Mouse (Mus musculus): ENCODE data around the gene Cbx2. TPM values are rescaled to one million over a fixed set of nuclear protein-coding genes. Genes with fewer than 3 reads are reported as not detected.

Cbx2 gene
- total RNA-seq, 2 experiments from 2014 or later = 2.8 to 3.5 TPM

- no peak for DNase-seq (ENCODE audit: extremely low spot score in 1 of 2, low spot score in 2 of 2)
- intact Hi-C loops (cut with DNase I) = loop anchor here (10.0 kb wide), 1 partner anchor 455 kb away; the partner anchor contains the start of gene Endov
Measured at GRCm38 (mm10) chr11:119039732-119040512, 17.2 kb downstream of the Cbx2 start.

DNA sequence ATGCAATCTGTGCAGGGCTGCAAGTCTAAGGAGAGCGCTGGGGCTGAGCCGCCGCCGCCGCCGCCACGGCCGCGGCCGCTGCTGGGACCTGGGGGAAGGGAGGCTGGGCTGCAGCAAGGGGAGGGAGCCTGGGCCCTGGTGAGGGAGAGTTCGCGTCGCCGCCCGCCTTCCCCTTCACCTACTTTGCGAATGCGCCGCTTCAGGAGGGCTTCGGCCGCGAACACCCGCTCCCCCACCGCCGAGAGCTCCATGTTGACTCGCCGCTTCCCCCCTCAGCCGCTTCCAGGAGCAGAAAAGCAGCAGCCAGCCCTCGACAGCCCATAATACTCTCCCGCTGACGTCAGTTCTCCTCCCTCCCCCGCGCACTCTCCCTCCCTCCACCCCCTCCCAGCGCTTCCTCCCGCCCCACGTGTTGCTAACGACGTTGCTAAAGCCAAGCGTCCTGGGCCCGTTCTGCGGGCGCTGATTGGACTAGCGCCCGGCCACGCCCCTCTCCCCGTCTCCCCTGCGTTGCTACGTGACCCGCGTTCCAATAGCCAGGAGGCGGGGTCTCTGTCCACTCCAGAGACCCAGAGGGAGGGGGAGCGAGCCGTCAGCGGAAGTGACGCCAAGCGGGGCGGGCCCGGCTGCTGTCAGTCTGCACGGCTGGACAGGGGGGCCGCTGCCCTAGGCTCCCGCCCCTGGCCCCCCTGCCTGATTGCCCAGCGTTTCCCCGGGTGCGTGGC is 18.0 kb downstream of the Cbx2 start, which contains the start of gene Cbx8:
Cbx8 (minus strand) TSS at position 370 of the 725 bp plus-strand sequence.
- intact Hi-C loops (cut with DNase I) = loop anchor here (10.0 kb wide), 1 partner anchor 454 kb away; the partner anchor contains the start of gene Endov

DNA sequence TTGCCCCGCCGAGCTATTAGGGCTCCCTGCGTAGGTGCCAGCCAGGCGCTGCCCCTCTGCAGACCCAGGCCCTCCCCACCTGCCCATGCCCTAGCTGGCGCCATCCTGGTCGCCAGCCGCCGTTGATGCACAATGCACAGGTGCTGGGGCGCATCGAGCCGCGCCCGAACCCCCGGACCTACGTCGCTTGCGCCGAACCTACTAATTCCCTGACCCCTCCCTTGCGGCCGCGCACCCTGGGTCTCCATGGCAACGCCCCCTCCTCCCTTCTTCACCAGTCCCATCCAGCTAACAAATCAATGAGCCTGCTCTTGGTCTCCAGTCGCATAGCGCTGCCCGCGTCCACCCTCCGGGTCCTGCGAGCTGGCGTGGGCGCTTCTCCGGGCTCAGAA is 18.6 kb downstream of the Cbx2 start:
- intact Hi-C loops (cut with DNase I) = loop anchor here (10.0 kb wide), 1 partner anchor 453 kb away; the partner anchor contains the start of gene Endov
- DNase-seq (ENCODE audit: extremely low spot score in 1 of 2, low spot score in 2 of 2) = peak in 1 of 2 experiments; percentile 84

More for the DNA sequence above, 18.0 kb downstream of the Cbx2 start, which contains the start of gene Cbx8:
- peak; percentile 100 for DNase-seq (ENCODE audit: extremely low spot score in 1 of 2, low spot score in 2 of 2)

DNA sequence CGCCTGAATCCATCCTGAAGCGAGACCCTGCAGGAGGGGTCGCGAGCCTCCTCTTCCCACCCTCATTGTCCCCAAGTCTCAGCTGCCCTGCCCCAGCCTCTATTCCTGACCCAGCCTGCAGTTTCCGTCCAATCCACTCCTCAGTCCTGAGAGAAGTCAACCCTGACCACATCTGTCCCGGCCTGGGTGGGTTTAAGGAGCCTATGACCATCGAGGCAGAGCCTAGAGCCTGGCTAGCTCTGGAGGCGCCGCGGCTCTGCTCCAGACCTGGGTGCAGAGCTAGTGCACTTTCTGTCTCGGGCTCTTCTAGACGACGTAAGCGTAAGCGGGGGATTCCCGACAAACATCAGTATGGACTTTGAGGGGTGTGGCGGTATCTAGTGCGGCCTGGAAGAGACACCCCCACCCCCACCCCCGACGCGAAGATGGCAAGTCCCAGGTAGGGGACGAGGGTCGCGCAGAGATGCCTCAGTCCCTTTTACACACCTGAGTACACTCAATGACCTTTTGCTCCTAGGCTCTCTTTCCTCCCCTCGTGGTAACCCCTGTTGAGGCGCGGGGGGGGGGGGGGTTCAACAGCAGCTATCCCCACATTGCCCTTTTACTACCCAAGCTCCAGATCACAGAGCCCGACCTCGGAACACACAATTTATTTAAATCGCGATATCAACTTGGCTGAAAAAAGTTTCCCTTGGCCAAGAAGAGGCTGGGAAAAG is 19.1 kb downstream of the Cbx2 start:
- DNase-seq (ENCODE audit: extremely low spot score in 1 of 2, low spot score in 2 of 2) = peak in 1 of 2 experiments; percentile 36
- intact Hi-C loops (cut with DNase I) = loop anchor here (10.0 kb wide), 1 partner anchor 453 kb away; the partner anchor contains the start of gene Endov

DNA sequence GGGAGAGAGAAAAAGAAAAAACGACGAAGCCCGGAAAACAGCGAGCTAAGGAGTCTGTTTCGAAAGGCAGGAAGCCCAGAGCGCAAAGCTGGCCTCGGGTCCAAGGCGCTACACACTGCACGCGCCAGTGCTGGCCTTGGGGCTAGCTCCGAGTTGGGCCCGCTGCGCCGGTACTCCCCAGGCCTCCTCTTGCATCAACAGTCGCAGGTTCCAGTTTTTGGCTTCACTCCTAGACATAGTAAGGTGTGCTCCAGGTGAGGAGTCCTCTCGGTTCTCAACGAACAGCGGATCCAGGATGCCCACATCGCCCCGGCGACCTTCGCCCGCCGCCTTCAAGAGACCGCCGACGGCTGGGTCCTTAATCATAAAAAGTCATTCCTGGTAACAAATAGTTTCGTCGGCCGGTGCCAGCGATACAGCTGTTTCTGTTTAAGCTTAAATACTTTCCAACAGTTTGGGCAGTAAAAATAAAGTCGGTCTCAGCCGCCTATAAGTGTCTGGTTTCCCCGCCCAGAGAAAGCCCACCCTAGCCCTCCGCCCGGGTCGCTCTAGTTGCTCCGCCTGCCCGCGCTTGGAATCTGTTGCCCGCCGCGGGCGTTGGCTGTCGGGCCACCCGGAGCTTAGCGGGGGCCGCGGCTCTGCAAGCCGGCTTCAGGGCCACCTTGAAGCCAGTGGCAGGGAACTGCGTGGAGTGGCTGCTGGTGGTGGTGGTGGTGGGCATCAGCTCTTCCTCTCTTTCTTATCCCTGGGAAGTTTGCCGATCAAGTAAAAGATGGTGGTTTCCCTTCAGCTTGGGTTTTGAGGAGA is 19.9 kb downstream of the Cbx2 start:
- intact Hi-C loops (cut with DNase I) = loop anchor here (10.0 kb wide), 1 partner anchor 452 kb away; the partner anchor contains the start of gene Endov
- peak in 1 of 2 experiments; percentile 31 for DNase-seq (ENCODE audit: extremely low spot score in 1 of 2, low spot score in 2 of 2)

- DNase-seq (ENCODE audit: extremely low spot score in 1 of 2, low spot score in 2 of 2) = no peak
- intact Hi-C loops (cut with DNase I) = loop anchor here (10.0 kb wide), 1 partner anchor 452 kb away; the partner anchor contains the start of gene Endov
Measured at GRCm38 (mm10) chr11:119043273-119043540, 20.4 kb downstream of the Cbx2 start.

DNA sequence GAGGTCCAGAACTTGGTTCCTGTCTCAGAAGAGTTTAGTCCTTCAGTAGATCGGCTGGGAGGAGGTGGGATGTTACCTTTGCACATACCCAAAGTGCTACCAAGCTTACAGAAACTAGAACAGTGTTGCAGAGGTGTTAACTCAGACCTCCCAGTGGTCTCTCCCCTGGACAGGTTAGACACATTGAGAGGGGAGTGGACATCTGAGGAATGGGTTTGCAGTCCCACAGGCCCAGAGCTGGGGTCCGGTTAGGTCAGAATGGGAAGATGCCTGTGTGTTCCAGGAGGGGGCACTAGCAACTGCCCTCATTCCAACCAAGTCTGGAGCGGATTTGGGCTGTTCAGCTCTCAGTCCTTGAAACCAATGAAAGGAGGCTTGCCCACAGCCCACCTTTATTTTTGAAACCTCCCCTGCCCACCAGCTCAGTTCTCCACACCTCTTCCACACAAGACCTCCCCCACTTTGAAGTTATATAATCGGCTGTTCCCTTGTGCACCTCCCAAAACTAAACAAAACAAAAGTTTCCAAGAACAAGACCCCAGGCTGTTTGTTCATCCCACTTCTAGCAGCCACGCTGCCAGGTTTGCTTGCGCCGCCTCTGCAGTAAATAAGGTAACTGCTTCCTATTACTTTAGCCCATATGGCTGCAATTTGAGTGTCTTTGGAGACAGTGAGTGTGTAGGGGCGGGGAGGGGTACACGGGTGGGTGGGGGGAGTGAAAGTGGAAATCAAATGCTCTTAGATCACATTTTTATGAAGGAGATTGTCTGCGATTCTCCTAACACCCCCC is 21.2 kb downstream of the Cbx2 start:
- intact Hi-C loops (cut with DNase I) = loop anchor here (10.0 kb wide), 1 partner anchor 451 kb away; the partner anchor contains the start of gene Endov
- DNase-seq (ENCODE audit: extremely low spot score in 1 of 2, low spot score in 2 of 2) = no peak

- DNase-seq (ENCODE audit: extremely low spot score in 1 of 2, low spot score in 2 of 2) = peak in 1 of 2 experiments; percentile 62
- intact Hi-C loops (cut with DNase I) = loop anchor here (5.0 to 10.0 kb wide), 2 partner anchors 47 to 450 kb away; partner anchors contain the start of gene Endov
Measured at GRCm38 (mm10) chr11:119044551-119045337, 22.0 kb downstream of the Cbx2 start.

- intact Hi-C loops (cut with DNase I) = loop anchor here (5.0 to 10.0 kb wide), 2 partner anchors 49 to 448 kb away; partner anchors contain the start of gene Endov
- DNase-seq (ENCODE audit: extremely low spot score in 1 of 2, low spot score in 2 of 2) = peak in 1 of 2 experiments; percentile 64
Measured at GRCm38 (mm10) chr11:119046601-119047245, 24.0 kb downstream of the Cbx2 start.

DNA sequence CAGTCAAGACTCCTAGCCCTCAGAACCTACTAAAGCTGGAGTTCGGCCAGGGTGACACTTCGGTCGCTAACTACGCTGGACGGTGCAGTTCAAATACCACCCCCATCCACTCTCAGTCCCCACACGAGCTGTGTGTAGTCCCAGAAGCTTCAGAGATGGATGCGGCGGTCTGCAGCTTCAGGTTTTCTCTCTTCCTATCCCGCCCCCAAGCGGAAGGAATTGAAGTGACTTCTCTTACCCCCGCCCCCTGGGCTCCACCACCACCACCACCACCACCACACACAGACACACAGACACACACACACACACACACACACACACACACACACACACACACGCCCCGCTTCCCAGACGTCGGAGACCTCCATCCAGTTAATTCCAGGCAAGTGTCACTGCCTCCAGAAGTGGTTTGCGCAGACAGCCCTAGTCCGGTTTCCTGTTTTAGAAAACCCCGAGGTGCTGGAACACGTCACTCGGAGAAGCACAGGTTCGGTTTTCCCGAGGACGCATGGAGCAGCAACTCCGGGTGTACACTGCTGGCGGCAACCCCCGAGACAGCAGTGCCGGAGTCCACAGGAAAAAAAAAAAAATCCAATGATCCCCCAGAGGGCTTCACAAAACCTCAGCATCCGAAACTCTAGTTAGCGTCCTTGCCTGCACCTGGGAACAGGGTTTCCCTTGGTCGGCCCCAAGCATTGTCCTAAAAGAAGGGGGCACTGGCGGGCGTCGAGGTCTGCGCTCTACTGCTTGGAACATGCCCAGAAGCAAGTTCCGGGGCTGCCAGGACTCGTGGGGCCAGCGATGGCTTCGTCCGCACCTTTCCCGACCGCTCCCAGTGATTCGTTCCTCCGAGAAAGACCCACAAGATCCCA is 24.7 kb downstream of the Cbx2 start:
- peak in 1 of 2 experiments; percentile 47 for DNase-seq (ENCODE audit: extremely low spot score in 1 of 2, low spot score in 2 of 2)
- intact Hi-C loops (cut with DNase I) = loop anchor here (5.0 to 10.0 kb wide), 2 partner anchors 50 to 447 kb away; partner anchors contain the start of gene Endov

- DNase-seq (ENCODE audit: extremely low spot score in 1 of 2, low spot score in 2 of 2) = no peak
- intact Hi-C loops (cut with DNase I) = loop anchor here (5.0 to 10.0 kb wide), 2 partner anchors 51 to 447 kb away; partner anchors contain the start of gene Endov
Measured at GRCm38 (mm10) chr11:119048133-119048510, 25.4 kb downstream of the Cbx2 start.

- intact Hi-C loops (cut with DNase I) = loop anchor here (5.0 kb wide), 1 partner anchor 137 kb away; no protein-coding TSS in a partner anchor
- no peak for DNase-seq (ENCODE audit: extremely low spot score in 1 of 2, low spot score in 2 of 2)
Measured at GRCm38 (mm10) chr11:119050361-119050760, 27.6 kb downstream of the Cbx2 start.

- DNase-seq (ENCODE audit: extremely low spot score in 1 of 2, low spot score in 2 of 2) = no peak
- intact Hi-C loops (cut with DNase I) = loop anchor here (5.0 kb wide), 1 partner anchor 136 kb away; no protein-coding TSS in a partner anchor
Measured at GRCm38 (mm10) chr11:119051426-119051825, 28.7 kb downstream of the Cbx2 start.

DNA sequence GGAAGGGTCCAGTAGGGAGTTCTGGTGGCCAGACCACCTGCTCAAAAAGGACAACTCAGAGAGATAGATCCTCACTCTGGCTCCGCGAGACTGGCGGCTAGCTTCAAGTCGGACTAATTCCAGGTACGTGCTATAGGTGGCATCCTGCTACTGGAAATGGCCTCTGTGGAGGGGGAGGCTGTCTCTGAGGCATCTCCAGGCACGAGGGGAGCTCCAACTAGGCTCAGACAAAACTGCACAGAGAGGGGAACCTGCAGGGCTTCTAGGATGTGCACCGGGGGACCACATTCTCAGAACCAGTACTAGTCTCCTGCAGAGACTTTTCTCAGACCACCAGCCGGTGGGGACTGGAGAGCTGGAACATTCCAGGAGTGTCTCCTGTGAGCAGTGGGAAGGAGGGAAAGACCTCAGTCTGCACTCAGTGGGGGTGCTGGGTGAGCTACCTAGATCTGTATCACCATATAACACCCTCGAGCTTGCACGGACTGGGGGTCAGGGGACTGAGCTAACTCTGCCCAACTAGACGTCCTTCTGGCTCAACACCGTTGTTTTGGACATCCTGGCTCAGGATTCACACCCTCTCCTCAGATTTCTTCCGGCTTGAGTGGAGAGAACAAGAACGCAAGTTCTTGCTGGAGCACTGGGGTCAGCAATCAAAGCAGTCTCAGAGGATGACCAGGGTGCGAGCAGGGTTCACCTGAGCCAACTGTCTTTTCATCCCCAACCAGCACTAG is 29.3 kb downstream of the Cbx2 start:
- peak in 1 of 2 experiments; percentile 56 for DNase-seq (ENCODE audit: extremely low spot score in 1 of 2, low spot score in 2 of 2)

More for the DNA sequence above, 29.3 kb downstream of the Cbx2 start:
- intact Hi-C loops (cut with DNase I) = loop anchor here (5.0 kb wide), 1 partner anchor 135 kb away; no protein-coding TSS in a partner anchor

Measured in left cerebral cortex, postnatal 10 days (tissue).